Mouse (Mus musculus): ENCODE data around the gene Psmb7. TPM values are rescaled to one million over a fixed set of nuclear protein-coding genes. Genes with fewer than 3 reads are reported as not detected.

Gene Psmb7
- polyA plus RNA-seq, 1 experiment from 2014 or later = 241 TPM

GRCm38 (mm10) chr2:38584514-38585378 lies 59.1 kb downstream of the Psmb7 start:
- Histone ChIP-seq H3K36me3 (peaks cover 76% of the 10 kb centered on the region), H3K9me3 (no peaks in the 10 kb centered on the region), H3K27ac (no peak overlapping the region), H3K4me2 (no peak overlapping the region), H3K9ac (no peak overlapping the region), H3K27me3 (no peaks in the 10 kb centered on the region), H3K4me3 (no peak overlapping the region), H3K4me1 (peaks cover 3% of the 10 kb centered on the region; the same call in 1 of the 2 replicates)
- WGBS = 57% methylated on average over 13 of the region's 13 CpGs
- ATAC-seq (ENCODE audit: borderline replicate concordance, extremely low read depth, low FRiP score, low TSS enrichment) = no peak

GRCm38 (mm10) chr2:38583982-38584381 lies 59.9 kb downstream of the Psmb7 start:
- peaks cover 10% of the 10 kb centered on the region for H3K4me1 ChIP-seq
- WGBS = 57% methylated on average over 2 of the region's 2 CpGs
- no peak overlapping the region for H3K4me3 ChIP-seq
- no peak overlapping the region for H3K4me2 ChIP-seq
- no peaks in the 10 kb centered on the region for H3K27me3 ChIP-seq
- H3K9ac ChIP-seq = no peak overlapping the region
- peaks cover 68% of the 10 kb centered on the region for H3K36me3 ChIP-seq
- no peaks in the 10 kb centered on the region for H3K9me3 ChIP-seq
- ATAC-seq (ENCODE audit: borderline replicate concordance, extremely low read depth, low FRiP score, low TSS enrichment) = no peak
- no peak overlapping the region for H3K27ac ChIP-seq

GRCm38 (mm10) chr2:38579528-38579927 lies 64.4 kb downstream of the Psmb7 start:
- no peak overlapping the region for H3K9ac ChIP-seq
- ATAC-seq (ENCODE audit: borderline replicate concordance, extremely low read depth, low FRiP score, low TSS enrichment) = no peak
- H3K27me3 ChIP-seq = no peaks in the 10 kb centered on the region
- H3K36me3 ChIP-seq = peaks cover 47% of the 10 kb centered on the region
- no peak overlapping the region for H3K4me2 ChIP-seq
- peak overlapping the region; percentile 74 for H3K27ac ChIP-seq
- H3K4me3 ChIP-seq = no peak overlapping the region
- peaks cover 23% of the 10 kb centered on the region for H3K4me1 ChIP-seq
- no peaks in the 10 kb centered on the region for H3K9me3 ChIP-seq
- 50% methylated on average over 1 of the region's 1 CpGs for WGBS

- ATAC-seq (ENCODE audit: borderline replicate concordance, extremely low read depth, low FRiP score, low TSS enrichment) = peak; percentile 88
- Histone ChIP-seq H3K27ac (peak overlapping the region; percentile 74), H3K27me3 (no peaks in the 10 kb centered on the region), H3K36me3 (peaks cover 43% of the 10 kb centered on the region), H3K4me2 (no peak overlapping the region), H3K4me1 (peaks cover 23% of the 10 kb centered on the region), H3K9me3 (no peaks in the 10 kb centered on the region), H3K4me3 (no peak overlapping the region), H3K9ac (no peak overlapping the region)
- WGBS = 42% methylated on average over 13 of the region's 13 CpGs
Measured at GRCm38 (mm10) chr2:38578602-38579521, 65.0 kb downstream of the Psmb7 start.

GRCm38 (mm10) chr2:38574697-38575096 lies 69.2 kb downstream of the Psmb7 start:
- peaks cover 50% of the 10 kb centered on the region for H3K36me3 ChIP-seq
- no peaks in the 10 kb centered on the region for H3K27me3 ChIP-seq
- no peaks in the 10 kb centered on the region for H3K9me3 ChIP-seq
- H3K27ac ChIP-seq = no peak overlapping the region
- ATAC-seq (ENCODE audit: borderline replicate concordance, extremely low read depth, low FRiP score, low TSS enrichment) = no peak
- no peak overlapping the region for H3K4me3 ChIP-seq
- H3K4me1 ChIP-seq = peaks cover 20% of the 10 kb centered on the region
- WGBS = 93% methylated on average over 2 of the region's 2 CpGs
- no peak overlapping the region for H3K4me2 ChIP-seq
- no peak overlapping the region for H3K9ac ChIP-seq

- Histone ChIP-seq H3K4me2 (no peak overlapping the region), H3K4me1 (no peaks in the 10 kb centered on the region), H3K27ac (no peak overlapping the region), H3K9me3 (no peaks in the 10 kb centered on the region), H3K36me3 (peaks cover 59% of the 10 kb centered on the region), H3K9ac (no peak overlapping the region), H3K27me3 (no peaks in the 10 kb centered on the region), H3K4me3 (no peak overlapping the region)
- WGBS = 87% methylated on average over 23 of the region's 23 CpGs
- no peak for ATAC-seq (ENCODE audit: borderline replicate concordance, extremely low read depth, low FRiP score, low TSS enrichment)
Measured at GRCm38 (mm10) chr2:38571971-38572601, 71.8 kb downstream of the Psmb7 start.

- no peaks in the 10 kb centered on the region for H3K4me1 ChIP-seq
- no peak overlapping the region for H3K4me2 ChIP-seq
- H3K9ac ChIP-seq = no peak overlapping the region
- no peak overlapping the region for H3K27ac ChIP-seq
- H3K9me3 ChIP-seq = no peaks in the 10 kb centered on the region
- 82% methylated on average over 4 of the region's 4 CpGs for WGBS
- H3K36me3 ChIP-seq = peaks cover 50% of the 10 kb centered on the region
- H3K4me3 ChIP-seq = no peak overlapping the region
- no peaks in the 10 kb centered on the region for H3K27me3 ChIP-seq
- no peak for ATAC-seq (ENCODE audit: borderline replicate concordance, extremely low read depth, low FRiP score, low TSS enrichment)
Measured at GRCm38 (mm10) chr2:38562596-38562995, 81.3 kb downstream of the Psmb7 start.

GRCm38 (mm10) chr2:38560296-38561227 lies 83.3 kb downstream of the Psmb7 start:
- Histone ChIP-seq H3K27me3 (no peaks in the 10 kb centered on the region), H3K9me3 (no peaks in the 10 kb centered on the region), H3K4me1 (0 out of 2 replicates have a peak, but pooled peaks cover under 1% of the 10 kb centered on the region), H3K27ac (no peak overlapping the region), H3K9ac (no peak overlapping the region), H3K4me3 (no peak overlapping the region), H3K4me2 (no peak overlapping the region), H3K36me3 (peaks cover 50% of the 10 kb centered on the region)
- 78% methylated on average over 17 of the region's 17 CpGs for WGBS
- no peak for ATAC-seq (ENCODE audit: borderline replicate concordance, extremely low read depth, low FRiP score, low TSS enrichment)

- WGBS = 85% methylated on average over 3 of the region's 3 CpGs
- no peak for ATAC-seq (ENCODE audit: borderline replicate concordance, extremely low read depth, low FRiP score, low TSS enrichment)
- H3K36me3 ChIP-seq = peaks cover 38% of the 10 kb centered on the region
Measured at GRCm38 (mm10) chr2:38556721-38557120, 87.2 kb downstream of the Psmb7 start.

GRCm38 (mm10) chr2:38555659-38556058 lies 88.2 kb downstream of the Psmb7 start:
- Histone ChIP-seq H3K9ac (no peak overlapping the region), H3K27ac (no peak overlapping the region), H3K27me3 (no peaks in the 10 kb centered on the region), H3K4me3 (no peak overlapping the region), H3K9me3 (no peaks in the 10 kb centered on the region), H3K36me3 (peaks cover 37% of the 10 kb centered on the region), H3K4me1 (peaks cover 16% of the 10 kb centered on the region; the same call in 1 of the 2 replicates), H3K4me2 (no peak overlapping the region)
- WGBS = 76% methylated on average over 4 of the region's 4 CpGs
- no peak for ATAC-seq (ENCODE audit: borderline replicate concordance, extremely low read depth, low FRiP score, low TSS enrichment)

More at GRCm38 (mm10) chr2:38556721-38557120, 87.2 kb downstream of the Psmb7 start:
- Histone ChIP-seq H3K4me3 (no peak overlapping the region), H3K27me3 (no peaks in the 10 kb centered on the region), H3K9me3 (no peaks in the 10 kb centered on the region), H3K4me2 (no peak overlapping the region), H3K9ac (no peak overlapping the region), H3K4me1 (peaks cover 16% of the 10 kb centered on the region; the same call in 1 of the 2 replicates), H3K27ac (no peak overlapping the region)

Data from lung, embryonic 15.5 days (tissue).